Mouse (Mus musculus): ENCODE results near the gene Zic5.

Gene Zic5

GRCm38 (mm10) chr14:122480355-122480754 lies 14.9 kb upstream of the Zic5 start:
- DNase-seq (ENCODE audit: low read depth, low spot score), result peak; percentile 35

GRCm38 (mm10) chr14:122479461-122480109 lies 14.1 kb upstream of the Zic5 start:
- DNase-seq (ENCODE audit: low read depth, low spot score), result no peak

GRCm38 (mm10) chr14:122478574-122479011 lies 13.1 kb upstream of the Zic5 start:
- peak; percentile 38 for DNase-seq (ENCODE audit: low read depth, low spot score)

GRCm38 (mm10) chr14:122477971-122478573 lies 12.6 kb upstream of the Zic5 start:
- no peak for DNase-seq (ENCODE audit: low read depth, low spot score)

GRCm38 (mm10) chr14:122477261-122477671 lies 11.8 kb upstream of the Zic5 start:
- DNase-seq (ENCODE audit: low read depth, low spot score), result peak; percentile 53

- DNase-seq (ENCODE audit: low read depth, low spot score), result no peak
Observed at GRCm38 (mm10) chr14:122476822-122477215, 11.3 kb upstream of the Zic5 start.

GRCm38 (mm10) chr14:122476041-122476821 lies 10.8 kb upstream of the Zic5 start:
- peak; percentile 35 for DNase-seq (ENCODE audit: low read depth, low spot score)

GRCm38 (mm10) chr14:122475557-122476040 lies 10.1 kb upstream of the Zic5 start:
- DNase-seq (ENCODE audit: low read depth, low spot score), result peak; percentile 21

- DNase-seq (ENCODE audit: low read depth, low spot score), result peak; percentile 82
Observed at GRCm38 (mm10) chr14:122474891-122475556, 9.5 kb upstream of the Zic5 start, which contains the start of gene Zic2. Gene Zic2, plus strand, starts transcription at chr14:122475435.

- peak; percentile 85 for DNase-seq (ENCODE audit: low read depth, low spot score)
Observed at GRCm38 (mm10) chr14:122474041-122474890, 8.8 kb upstream of the Zic5 start.

GRCm38 (mm10) chr14:122473211-122473751 lies 7.8 kb upstream of the Zic5 start:
- DNase-seq (ENCODE audit: low read depth, low spot score), result no peak

GRCm38 (mm10) chr14:122472647-122473046 lies 7.2 kb upstream of the Zic5 start:
- DNase-seq (ENCODE audit: low read depth, low spot score), result no peak

GRCm38 (mm10) chr14:122472161-122472560 lies 6.7 kb upstream of the Zic5 start:
- DNase-seq (ENCODE audit: low read depth, low spot score), result peak; percentile 28

- peak; percentile 42 for DNase-seq (ENCODE audit: low read depth, low spot score)
Observed at GRCm38 (mm10) chr14:122471449-122472085, 6.1 kb upstream of the Zic5 start.

GRCm38 (mm10) chr14:122468971-122469755 lies 3.7 kb upstream of the Zic5 start:
- DNase-seq (ENCODE audit: low read depth, low spot score), result peak; percentile 47

- peak; percentile 37 for DNase-seq (ENCODE audit: low read depth, low spot score)
Observed at GRCm38 (mm10) chr14:122467926-122468841, 2.7 kb upstream of the Zic5 start.

GRCm38 (mm10) chr14:122466756-122467362 lies 1.4 kb upstream of the Zic5 start:
- DNase-seq (ENCODE audit: low read depth, low spot score), result no peak

All from forelimb bud, embryonic 11.5 days (tissue).